Mouse (Mus musculus): ENCODE data around the gene Trip11.

DNA sequence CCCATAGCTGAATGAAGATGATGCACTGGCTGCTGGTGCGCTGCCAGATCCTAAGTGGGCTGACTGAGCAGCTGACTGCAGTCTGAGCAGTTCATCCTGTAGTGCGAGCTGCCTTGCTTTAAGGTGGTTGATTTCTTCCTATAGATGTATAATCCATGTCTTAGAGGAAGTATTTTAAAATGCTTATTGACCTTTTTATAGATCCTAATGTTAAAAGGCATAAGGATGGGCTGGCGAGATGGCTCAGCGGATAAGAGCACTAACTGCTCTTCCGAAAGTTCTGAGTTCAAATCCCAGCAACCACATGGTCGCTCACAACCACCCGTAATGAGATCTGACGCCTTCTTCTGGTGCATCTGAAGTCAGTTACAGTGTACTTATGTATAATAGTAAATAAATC lies 14.1 kb downstream of the Trip11 start:
- no peak for TF ChIP-seq POLR2A (IDR thresholded peaks at IDR 0.05; ENCODE audit: borderline replicate concordance, insufficient read depth, low read length)
- no peak for TF ChIP-seq CTCF (IDR thresholded peaks at IDR 0.05; ENCODE audit: borderline replicate concordance, insufficient read depth, low read depth, low read length)
